Mouse (Mus musculus) large intestine, adult 2 months (tissue): ENCODE data around the gene Tmem242. TPM values are rescaled to one million over a fixed set of nuclear protein-coding genes. Genes with fewer than 3 reads are reported as not detected.

ENCODE experiments used
- DNase-seq: peaks from one replicate; pipeline ENCODE4 v3.0.0-alpha.2; 2012; ENCODE audit warnings: low read depth, low spot score
- WGBS: fragments of 180-500 bp; shearing (Covaris S2); methylation state at CpG from one replicate; pipeline ENCODE4 v1.1.7; 2018; 5-methylcytosine and 5-hydroxymethylcytosine counted together
- polyA plus RNA-seq: library from polyadenylated mRNA; depleted of rRNA; stranded (reverse); fragments of >200 nt; gene quantifications from 2 replicates; pipeline ENCODE4 v1.2.3, GENCODE M21; 2012; rRNA removed

Gene Tmem242
- polyA plus RNA-seq, 1 experiment: 12.1 TPM

- DNase-seq: no peak
- 90% methylated on average over 3 of the region's 3 CpGs for WGBS
Observed at GRCm38 (mm10) chr17:5388351-5388750, 51.7 kb downstream of the Tmem242 start.

- DNase-seq: no peak
- 57% methylated on average over 12 of the region's 12 CpGs for WGBS
Observed at GRCm38 (mm10) chr17:5386885-5387545, 53.0 kb downstream of the Tmem242 start.

- no peak for DNase-seq
- 91% methylated on average over 1 of the region's 1 CpGs for WGBS
Observed at GRCm38 (mm10) chr17:5385694-5386093, 54.4 kb downstream of the Tmem242 start.

- DNase-seq: no peak
- 17% methylated on average over 7 of the region's 7 CpGs for WGBS
Observed at GRCm38 (mm10) chr17:5377930-5378310, 62.1 kb downstream of the Tmem242 start.

GRCm38 (mm10) chr17:5377151-5377929, 62.7 kb downstream of the Tmem242 start:
- DNase-seq: no peak
- WGBS: 44% methylated on average over 11 of the region's 11 CpGs

GRCm38 (mm10) chr17:5372951-5373350, 67.1 kb downstream of the Tmem242 start:
- 89% methylated on average over 8 of the region's 8 CpGs for whole genome bisulfite sequencing
- no peak for DNase-seq

GRCm38 (mm10) chr17:5371521-5371920, 68.5 kb downstream of the Tmem242 start:
- no peak for DNase-seq
- WGBS: 73% methylated on average over 7 of the region's 7 CpGs

GRCm38 (mm10) chr17:5371032-5371431, 69.0 kb downstream of the Tmem242 start:
- 59% methylated on average over 4 of the region's 4 CpGs for WGBS
- DNase-seq: no peak

GRCm38 (mm10) chr17:5365992-5366398, 74.1 kb downstream of the Tmem242 start:
- 30% methylated on average over 8 of the region's 8 CpGs for WGBS
- DNase-seq: no peak

Other genes starting within 250 kb of the Tmem242 start
- 0.32 TPM in 1 of 2 replicates, not detected in the other for gene Ldhal6b, start 21.5 kb downstream of the Tmem242 start, polyA plus RNA-seq
- gene Zdhhc14, start 52.3 kb upstream of the Tmem242 start, polyA plus RNA-seq: 2.4 TPM in 2 replicates